Mouse (Mus musculus) kidney, adult 11 months (tissue): ENCODE results near the gene Phactr1.
A peak's percentile ranks its signal among the peaks of the same experiment; 100 is the strongest.

Source experiments
- DNase-seq: peaks from one replicate; pipeline ENCODE4 v3.0.0; 2022

The Phactr1 gene

GRCm38 (mm10) chr13:43048553-43048952, 368.1 kb downstream of the Phactr1 start:
- DNase-seq: no peak

GRCm38 (mm10) chr13:43053201-43053600, 372.8 kb downstream of the Phactr1 start:
- DNase-seq: no peak

GRCm38 (mm10) chr13:43055136-43055535, 374.7 kb downstream of the Phactr1 start:
- no peak for DNase-seq

GRCm38 (mm10) chr13:43057104-43057503, 376.7 kb downstream of the Phactr1 start:
- DNase-seq: no peak

GRCm38 (mm10) chr13:43063355-43063754, 382.9 kb downstream of the Phactr1 start:
- no peak for DNase-seq

GRCm38 (mm10) chr13:43068716-43069265, 388.4 kb downstream of the Phactr1 start:
- DNase-seq: no peak

GRCm38 (mm10) chr13:43070496-43070895, 390.1 kb downstream of the Phactr1 start:
- DNase-seq: no peak

GRCm38 (mm10) chr13:43070971-43071370, 390.5 kb downstream of the Phactr1 start:
- no peak for DNase-seq

GRCm38 (mm10) chr13:43075456-43075855, 395.0 kb downstream of the Phactr1 start:
- no peak for DNase-seq

- DNase-seq: no peak
These were observed 397.1 kb downstream of the Phactr1 start for GRCm38 (mm10) chr13:43077485-43077884.

- DNase-seq: no peak
These were observed 404.8 kb downstream of the Phactr1 start for GRCm38 (mm10) chr13:43085226-43085625.

- peak; percentile 7 for DNase-seq
These were observed 413.9 kb downstream of the Phactr1 start for GRCm38 (mm10) chr13:43094365-43094764.

GRCm38 (mm10) chr13:43102943-43103342, 422.5 kb downstream of the Phactr1 start:
- no peak for DNase-seq

GRCm38 (mm10) chr13:43104496-43104895, 424.1 kb downstream of the Phactr1 start:
- DNase-seq: no peak

GRCm38 (mm10) chr13:43112280-43112679, 431.9 kb downstream of the Phactr1 start:
- DNase-seq: no peak

GRCm38 (mm10) chr13:43112707-43113106, 432.3 kb downstream of the Phactr1 start:
- DNase-seq: no peak

GRCm38 (mm10) chr13:43113141-43113540, 432.7 kb downstream of the Phactr1 start:
- no peak for DNase-seq

GRCm38 (mm10) chr13:43122306-43123070, 442.1 kb downstream of the Phactr1 start:
- no peak for DNase-seq

GRCm38 (mm10) chr13:43123895-43124682, 443.7 kb downstream of the Phactr1 start:
- DNase-seq: no peak

GRCm38 (mm10) chr13:43124683-43125074, 444.3 kb downstream of the Phactr1 start:
- no peak for DNase-seq

GRCm38 (mm10) chr13:43130161-43130560, 449.7 kb downstream of the Phactr1 start:
- DNase-seq: no peak

- peak; percentile 40 for DNase-seq
These were observed 451.3 kb downstream of the Phactr1 start for GRCm38 (mm10) chr13:43131741-43132191.

GRCm38 (mm10) chr13:43132859-43133258, 452.4 kb downstream of the Phactr1 start:
- DNase-seq: peak; percentile 37

- no peak for DNase-seq
These were observed 453.0 kb downstream of the Phactr1 start for GRCm38 (mm10) chr13:43133400-43133799.
